Mouse (Mus musculus) brain, embryonic 14.5 days (tissue): ENCODE results near the gene Gm5935. TPM values are rescaled to one million over a fixed set of nuclear protein-coding genes. Genes with fewer than 3 reads are reported as not detected.
"Not testable (repeated sequence)": the region's sequence is repeated elsewhere in the genome, so short reads cannot be mapped to it uniquely, and the experiment has no call there.

ENCODE experiments used
- DNase-seq: peaks from one replicate; pipeline ENCODE4 v3.0.0-alpha.2; 2011; ENCODE audit warnings: low read depth
- polyA plus RNA-seq: library from polyadenylated mRNA; depleted of rRNA; stranded (reverse); fragments of >200 nt; gene quantifications from 2 replicates; pipeline ENCODE4 v1.2.3, GENCODE M21; 2012; rRNA removed

The Gm5935 gene
- polyA plus RNA-seq = not detected in 2 replicates

GRCm38 (mm10) chrX:24775064-24775463, at the start of gene Gm5935:
Gene Gm5935, minus strand, starts transcription at chrX:24775164.
- not testable (repeated sequence) for DNase-seq

Other genes with a start within 250 kb of the Gm5935 start
- gene Gm4297, start 200.3 kb downstream of the Gm5935 start, polyA plus RNA-seq = not detected in 2 replicates